30 mouse cellular contexts compared by ENCODE assay signal in genomic region chr1:89746171-89746570, GRCm38 (mm10).
"Had no signal": no experiment of that assay in that cellular context is flagged by ENCODE, and none has a peak within 500 bp of the region (broad histone marks: within the 10 kb centered on the region; RNA-seq: fewer than 3 reads in every experiment).

No protein-coding gene starts in this region.

- H3K4me2 ChIP-seq: limb, embryonic 12.5 days; limb, embryonic 13.5 days; limb, embryonic 15.5 days; liver, embryonic 11.5 days; liver, embryonic 12.5 days; liver, embryonic 13.5 days; liver, embryonic 15.5 days; lung, embryonic 14.5 days; lung, embryonic 15.5 days; midbrain, embryonic 11.5 days; midbrain, embryonic 12.5 days; midbrain, embryonic 13.5 days; midbrain, embryonic 15.5 days had no signal

- H3K27me3 ChIP-seq: limb, embryonic 13.5 days; limb, embryonic 15.5 days; liver, embryonic 12.5 days; liver, embryonic 13.5 days; liver, embryonic 15.5 days; lung, embryonic 15.5 days; midbrain, embryonic 15.5 days had no signal

- H3K9me3 ChIP-seq: limb, embryonic 10.5 days; limb, embryonic 12.5 days; limb, embryonic 13.5 days; limb, embryonic 15.5 days; liver, embryonic 12.5 days; liver, embryonic 13.5 days; liver, embryonic 15.5 days; lung, embryonic 15.5 days; midbrain, embryonic 10.5 days; midbrain, embryonic 12.5 days; midbrain, embryonic 13.5 days; midbrain, embryonic 15.5 days had no signal

- DNase-seq: left cerebral cortex, postnatal 4 days; liver; liver, embryonic 13.5 days; liver, postnatal 0 days; lung, adult 18-20 months; lung, adult 2 months; lung, embryonic 14.5 days; lung, postnatal 10 days; lung, postnatal 14 days; lung, postnatal 4 days; midbrain, embryonic 14.5 days had no signal

- H3K4me1 ChIP-seq: liver, embryonic 12.5 days; liver, embryonic 13.5 days; liver, embryonic 15.5 days had no signal

- ATAC-seq: liver, embryonic 12.5 days; liver, postnatal 0 days; midbrain, embryonic 13.5 days; midbrain, embryonic 15.5 days; midbrain, embryonic 16.5 days had no signal

- H3K4me3 ChIP-seq: left cerebral cortex, adult 2 months; limb, embryonic 10.5 days; limb, embryonic 12.5 days; limb, embryonic 13.5 days; limb, embryonic 15.5 days; liver, embryonic 12.5 days; liver, embryonic 13.5 days; liver, embryonic 15.5 days; lung, embryonic 15.5 days; megakaryocyte, embryonic 14.5 days; midbrain, embryonic 10.5 days; midbrain, embryonic 12.5 days; midbrain, embryonic 13.5 days; midbrain, embryonic 15.5 days; myocyte had no signal

- H3K36me3 ChIP-seq: liver, embryonic 13.5 days; liver, embryonic 15.5 days; lung, embryonic 15.5 days had no signal

- H3K9ac ChIP-seq: limb, embryonic 12.5 days; limb, embryonic 13.5 days; limb, embryonic 15.5 days; liver, embryonic 12.5 days; liver, embryonic 13.5 days; liver, embryonic 14.5 days; liver, embryonic 15.5 days; liver, postnatal 0 days; lung, embryonic 14.5 days; lung, embryonic 15.5 days; midbrain, embryonic 12.5 days; midbrain, embryonic 13.5 days; midbrain, embryonic 15.5 days had no signal

- H3K27ac ChIP-seq: left cerebral cortex, adult 2 months; limb, embryonic 10.5 days; limb, embryonic 12.5 days; limb, embryonic 13.5 days; limb, embryonic 15.5 days; liver, embryonic 12.5 days; liver, embryonic 13.5 days; liver, embryonic 14.5 days; liver, embryonic 15.5 days; lung, embryonic 15.5 days; macrophage; midbrain, embryonic 10.5 days; midbrain, embryonic 12.5 days; midbrain, embryonic 13.5 days; midbrain, embryonic 15.5 days had no signal
